Comparison of ENCODE assay signal across 8 mouse cellular contexts in the genomic region with DNA sequence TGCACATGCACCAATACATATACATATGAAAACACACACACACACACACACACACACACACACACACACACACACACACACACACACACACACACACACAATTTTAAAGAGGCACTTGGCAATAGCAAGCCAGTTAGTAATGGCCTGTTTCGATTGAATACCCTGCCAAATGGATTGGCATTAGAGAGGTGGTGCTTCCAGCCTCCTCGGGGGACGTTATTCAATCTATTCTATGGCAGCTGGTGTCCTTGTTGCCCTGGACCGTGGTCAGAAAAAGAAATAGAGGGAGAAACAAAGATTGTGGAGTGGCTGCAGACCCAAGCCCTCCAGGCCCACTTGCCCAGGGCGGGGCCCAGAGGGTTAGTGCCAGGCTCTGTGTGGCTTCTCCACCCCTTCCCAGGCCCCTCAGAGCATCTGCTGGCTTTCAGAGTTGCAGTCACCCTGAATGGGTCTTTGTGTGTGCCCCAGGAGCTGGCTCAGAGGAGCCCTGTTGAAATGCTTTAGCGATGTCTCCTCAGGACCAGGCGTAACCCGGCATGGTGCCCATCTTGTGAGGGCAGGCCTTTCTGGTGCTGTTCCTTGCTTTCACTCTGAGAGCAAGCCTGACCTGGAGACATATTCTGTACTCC.
DNase-seq lines count a peak whose midpoint lies in the region; ATAC-seq lines count a peak whose summit lies in the region.

No protein-coding gene starts in this region.

- DNase-seq in frontal cortex, postnatal 10 days (ENCODE audit: low spot score in 2 of 2): peak; percentile 59 to 64
- no peak for DNase-seq in frontal cortex, postnatal 25 days (ENCODE audit: low spot score in 2 of 2)
- peak; percentile 37 to 59 for DNase-seq in frontal cortex, postnatal 14 days (ENCODE audit: low spot score in 2 of 2)
- DNase-seq in left cerebral cortex, adult 9 months (ENCODE audit: low spot score in 2 of 2): peak; percentile 62 to 67
- peak; percentile 21 for DNase-seq in right cerebral cortex, postnatal 25 days
- DNase-seq in kidney, postnatal 25 days: no peak
- no peak for DNase-seq in adrenal gland, adult 2 months

- ATAC-seq in megakaryocyte, adult 5-6 weeks (ENCODE audit: poor library complexity, severe bottlenecking): no peak

Comparison
In these comparisons a context has a peak if more than half of its experiments do, and no peak if none do; other contexts are left out.
1. DNase-seq: peak in frontal cortex, postnatal 10 days (2 of 2), frontal cortex, postnatal 14 days (2 of 2), left cerebral cortex, adult 9 months (2 of 2) and right cerebral cortex, postnatal 25 days (single experiment); none in frontal cortex, postnatal 25 days (0 of 2), kidney, postnatal 25 days (0 of 2) and adrenal gland, adult 2 months (single experiment).